Mouse (Mus musculus): ENCODE results near the gene Dcp1b. TPM values are rescaled to one million over a fixed set of nuclear protein-coding genes. Genes with fewer than 3 reads are reported as not detected.

The Dcp1b gene
- 10 to 100 TPM; 10.8 to 15.3 TPM for total RNA-seq (2023)

DNA sequence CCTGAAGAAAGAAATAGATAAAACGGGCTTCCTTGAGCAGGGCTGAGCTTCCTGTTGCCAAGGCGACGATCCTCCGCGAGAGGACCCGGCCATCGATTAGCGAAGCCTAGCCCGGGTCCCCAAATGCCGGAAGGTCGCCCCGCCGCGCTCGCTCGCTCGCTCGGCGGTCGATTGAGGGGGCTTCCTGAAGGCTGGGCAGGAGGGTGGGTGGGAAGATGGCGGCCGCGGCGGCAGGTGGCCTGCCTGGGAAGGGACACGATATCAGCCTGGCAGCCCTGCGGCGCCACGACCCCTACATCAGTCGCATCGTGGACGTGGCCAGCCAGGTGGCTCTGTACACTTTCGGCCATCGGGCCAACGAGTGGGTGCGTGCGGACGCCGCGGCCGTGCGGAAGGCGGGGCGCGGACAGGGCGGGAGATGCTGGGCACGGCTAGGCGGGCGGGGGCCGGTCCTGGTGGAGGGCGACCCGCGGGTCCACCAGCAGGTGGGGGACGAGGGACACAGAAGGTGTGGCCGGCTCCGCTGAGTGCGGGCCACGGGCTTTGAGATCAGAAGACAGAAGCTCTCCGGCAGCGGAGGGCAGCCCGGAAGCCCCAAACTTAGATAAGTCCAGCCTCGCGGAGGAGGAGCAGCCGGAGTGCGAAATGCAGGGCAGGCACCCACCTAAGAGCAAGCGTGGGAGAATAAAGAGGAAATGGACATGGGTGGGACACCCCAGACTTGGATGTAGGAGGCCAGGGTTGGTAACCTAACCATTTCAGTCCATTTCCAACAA, at the start of gene Dcp1b:
Gene Dcp1b (plus strand): TSS at position 176 of the 776 bp plus-strand sequence.

DNA sequence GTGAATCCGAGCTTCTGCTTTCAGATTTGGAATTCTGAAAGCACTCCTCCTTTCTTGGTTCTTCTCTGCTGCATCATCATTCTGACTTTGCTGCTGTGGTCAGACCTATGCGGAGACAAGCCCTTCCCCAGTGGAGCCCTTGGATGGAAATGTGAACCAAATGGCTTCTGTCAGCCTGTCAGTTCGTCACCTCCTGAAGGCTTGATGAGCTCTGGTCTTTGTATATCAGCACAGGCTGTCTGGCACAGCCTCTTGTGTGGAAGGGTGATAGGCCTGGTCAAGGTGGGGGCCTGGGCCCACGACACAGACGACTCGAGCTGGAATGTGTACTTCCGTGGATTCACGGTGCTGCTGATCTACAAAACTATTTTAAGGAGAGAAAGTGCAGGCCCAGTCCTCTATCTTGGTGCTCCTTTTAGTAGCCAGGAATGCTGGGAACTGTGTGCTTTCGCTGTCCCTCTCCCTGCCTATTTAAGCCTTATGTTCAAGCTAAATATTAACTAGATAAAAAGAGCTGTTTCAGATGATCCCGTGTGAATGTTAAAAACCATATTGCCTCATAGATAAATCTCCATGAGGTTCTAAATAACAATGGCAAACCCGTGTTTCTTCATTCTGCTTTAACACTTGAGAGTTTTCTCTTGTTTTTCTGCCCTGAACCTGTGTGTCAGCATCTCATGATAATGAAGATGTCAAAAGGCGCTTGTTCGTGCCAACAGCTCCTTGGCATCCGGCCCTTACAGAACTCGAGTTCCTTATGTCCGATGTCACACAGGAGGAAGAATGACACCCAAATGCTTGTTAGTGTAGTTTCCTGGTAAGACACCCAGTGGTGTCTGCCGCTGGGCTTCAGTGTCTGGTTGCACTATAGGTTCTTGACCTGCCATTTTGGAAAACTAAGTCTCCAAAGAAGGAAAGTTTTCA, 21.6 kb downstream of the Dcp1b start, which contains the start of gene Cacna1c:
Gene Cacna1c (minus strand): TSS at position 37 of the 924 bp plus-strand sequence.

DNA sequence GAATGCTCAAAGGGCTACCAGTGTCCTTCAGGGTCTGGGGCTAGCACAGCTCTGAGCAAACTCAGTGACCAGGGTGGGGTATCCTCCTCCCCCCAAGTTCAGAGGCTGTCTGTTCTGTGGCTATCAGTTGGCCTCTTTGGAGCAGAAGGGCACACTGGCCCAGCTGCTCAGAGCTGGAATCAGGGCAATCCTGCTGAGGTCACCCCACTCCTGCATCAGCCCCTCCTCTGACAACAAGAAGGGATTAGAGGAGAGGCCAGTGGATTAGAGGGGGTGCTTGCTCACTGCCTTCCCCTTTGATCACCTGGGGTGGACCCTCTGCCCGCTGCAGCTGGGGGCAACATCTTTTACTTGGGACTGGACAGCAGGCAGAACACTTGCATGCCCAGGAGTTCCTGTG, 61.2 kb downstream of the Dcp1b start, which contains the start of gene Cacna2d4:
Gene Cacna2d4 (plus strand): TSS at position 286 of the 400 bp plus-strand sequence.

Other genes with a start within 250 kb of the Dcp1b start
- gene Cacna1c, start 21.2 kb downstream of the Dcp1b start, total RNA-seq (2023): not detected
- gene Cacna2d4, start 61.3 kb downstream of the Dcp1b start, total RNA-seq (2023): under 1 TPM in 1 of 2 experiments, not detected in 1; 0.10 TPM
- gene Lrtm2, start 155.5 kb downstream of the Dcp1b start, total RNA-seq (2023): under 1 TPM; 0.43 to 0.92 TPM
- gene Adipor2, start 242.5 kb downstream of the Dcp1b start, total RNA-seq (2023): 10 to 100 TPM; 66.7 to 69.8 TPM

All from monocyte, adult 59 days (primary cell).